ENCODE assay signal across 13 mouse cellular contexts in genomic region chr7:44427666-44428065, GRCm38 (mm10). TPM values are rescaled to one million over a fixed set of nuclear protein-coding genes. Genes with fewer than 3 reads are reported as not detected.
DNase-seq lines count a peak whose midpoint lies in the region; ATAC-seq and TF ChIP-seq lines count a peak whose summit lies in the region.
"Had no signal": no experiment of that assay in that cellular context is flagged by ENCODE, and none has a peak within 500 bp of the region (broad histone marks: within the 10 kb centered on the region; RNA-seq: fewer than 3 reads in every experiment).

No protein-coding gene starts in this region.

- no peak for DNase-seq in intestine, embryonic 14.5 days (ENCODE audit: low spot score)
- DNase-seq in embryonic facial prominence, embryonic 10.5 days (ENCODE audit: low spot score): no peak
- no peak for DNase-seq in hindbrain, embryonic 11.5 days (ENCODE audit: low spot score)
- no peak for DNase-seq in adrenal gland, adult 8-10 months
- no peak for DNase-seq in gastrocnemius, adult 8-10 months (ENCODE audit: low spot score in 2 of 2)
- DNase-seq in heart, adult 11 months: no peak
- DNase-seq: adrenal gland, adult 2 months; gastrocnemius, postnatal 14 days; kidney, postnatal 10 days had no signal

- H3K9ac ChIP-seq in intestine, embryonic 14.5 days (ENCODE audit: low read length): no peak overlapping the region
- H3K9ac ChIP-seq in intestine, postnatal 0 days (ENCODE audit: low read depth, low read length): no peak overlapping the region
- peak overlapping the region; percentile 54 for H3K9ac ChIP-seq in hindbrain, embryonic 11.5 days (ENCODE audit: low read depth, low read length)
- H3K9ac ChIP-seq in midbrain, embryonic 13.5 days (replicated peaks): peak overlapping the region; percentile 60
- H3K9ac ChIP-seq: liver, embryonic 14.5 days had no signal

- H3K27ac ChIP-seq in intestine, embryonic 14.5 days (ENCODE audit: low read depth): no peak overlapping the region
- no peak overlapping the region for H3K27ac ChIP-seq in intestine, postnatal 0 days (ENCODE audit: low read depth, low read length)
- peak overlapping the region; percentile 85; the same call in 1 of the 2 replicates for H3K27ac ChIP-seq in embryonic facial prominence, embryonic 10.5 days (replicated peaks)
- peak overlapping the region; percentile 76; the same call in 1 of the 2 replicates for H3K27ac ChIP-seq in hindbrain, embryonic 11.5 days (ENCODE audit: low read depth, low read length)
- H3K27ac ChIP-seq in midbrain, embryonic 13.5 days: peak overlapping the region; percentile 100
- H3K27ac ChIP-seq: liver, embryonic 14.5 days had no signal

- WGBS in intestine, embryonic 14.5 days: 10% methylated on average over 8 of the region's 8 CpGs
- WGBS in intestine, postnatal 0 days: 12% methylated on average over 8 of the region's 8 CpGs
- WGBS in embryonic facial prominence, embryonic 10.5 days: 5% methylated on average over 8 of the region's 8 CpGs
- WGBS in hindbrain, embryonic 11.5 days: 15% methylated on average over 7 of the region's 8 CpGs
- WGBS in midbrain, embryonic 13.5 days: 10% methylated on average over 8 of the region's 8 CpGs

- no peak for TF ChIP-seq CTCF in intestine, postnatal 0 days (IDR thresholded peaks at IDR 0.05; ENCODE audit: low read depth)

- H3K9me3 ChIP-seq in intestine, embryonic 14.5 days (ENCODE audit: control insufficient read depth, low read length): no peaks in the 10 kb centered on the region
- no peaks in the 10 kb centered on the region for H3K9me3 ChIP-seq in intestine, postnatal 0 days (ENCODE audit: control insufficient read depth)
- H3K9me3 ChIP-seq in embryonic facial prominence, embryonic 10.5 days: no peaks in the 10 kb centered on the region
- H3K9me3 ChIP-seq in hindbrain, embryonic 11.5 days (ENCODE audit: control insufficient read depth, low read length): no peaks in the 10 kb centered on the region
- no peaks in the 10 kb centered on the region for H3K9me3 ChIP-seq in midbrain, embryonic 13.5 days

- 0 out of 2 replicates have a peak, but pooled peaks cover 4% of the 10 kb centered on the region for H3K4me1 ChIP-seq in intestine, embryonic 14.5 days (replicated peaks; ENCODE audit: control insufficient read depth, insufficient read depth, low read length)
- no peaks in the 10 kb centered on the region for H3K4me1 ChIP-seq in intestine, postnatal 0 days (replicated peaks; ENCODE audit: control insufficient read depth, insufficient read depth, low read length)
- peaks cover 39% of the 10 kb centered on the region for H3K4me1 ChIP-seq in embryonic facial prominence, embryonic 10.5 days
- H3K4me1 ChIP-seq in hindbrain, embryonic 11.5 days (replicated peaks; ENCODE audit: control insufficient read depth, insufficient read depth, low read length): peaks cover 11% of the 10 kb centered on the region
- peaks cover 50% of the 10 kb centered on the region for H3K4me1 ChIP-seq in midbrain, embryonic 13.5 days (replicated peaks)

- no peaks in the 10 kb centered on the region for H3K36me3 ChIP-seq in intestine, embryonic 14.5 days (ENCODE audit: control insufficient read depth, insufficient read depth, low read length)
- no peaks in the 10 kb centered on the region for H3K36me3 ChIP-seq in intestine, postnatal 0 days (ENCODE audit: control insufficient read depth, insufficient read depth)
- no peaks in the 10 kb centered on the region for H3K36me3 ChIP-seq in embryonic facial prominence, embryonic 10.5 days (replicated peaks)
- H3K36me3 ChIP-seq in hindbrain, embryonic 11.5 days (ENCODE audit: control insufficient read depth, insufficient read depth, low read length): no peaks in the 10 kb centered on the region
- H3K36me3 ChIP-seq in midbrain, embryonic 13.5 days: no peaks in the 10 kb centered on the region

- peak overlapping the region; percentile 40 for H3K4me2 ChIP-seq in intestine, embryonic 14.5 days (ENCODE audit: low read length)
- H3K4me2 ChIP-seq in intestine, postnatal 0 days (replicated peaks; ENCODE audit: low read depth): no peak overlapping the region
- peak overlapping the region; percentile 34 for H3K4me2 ChIP-seq in hindbrain, embryonic 11.5 days (replicated peaks; ENCODE audit: low read depth, low read length)
- H3K4me2 ChIP-seq in midbrain, embryonic 13.5 days (replicated peaks): peak overlapping the region; percentile 54

- H3K4me3 ChIP-seq in intestine, embryonic 14.5 days (ENCODE audit: low read depth, low read length): peak overlapping the region; percentile 43; the same call in 1 of the 2 replicates
- no peak overlapping the region for H3K4me3 ChIP-seq in intestine, postnatal 0 days (ENCODE audit: low read depth, low read length)
- H3K4me3 ChIP-seq in embryonic facial prominence, embryonic 10.5 days: peak overlapping the region; percentile 74
- peak overlapping the region; percentile 21; the same call in 1 of the 2 replicates for H3K4me3 ChIP-seq in hindbrain, embryonic 11.5 days (ENCODE audit: low read depth, low read length)
- H3K4me3 ChIP-seq in midbrain, embryonic 13.5 days (replicated peaks): peak overlapping the region; percentile 76

- H3K27me3 ChIP-seq in intestine, embryonic 14.5 days (replicated peaks; ENCODE audit: control insufficient read depth, insufficient read depth, low read length): peaks cover 56% of the 10 kb centered on the region
- H3K27me3 ChIP-seq in intestine, postnatal 0 days (replicated peaks; ENCODE audit: control insufficient read depth, insufficient read depth, low read length): peaks cover 32% of the 10 kb centered on the region
- peaks cover 71% of the 10 kb centered on the region for H3K27me3 ChIP-seq in embryonic facial prominence, embryonic 10.5 days (replicated peaks; ENCODE audit: low read depth, poor library complexity, severe bottlenecking)
- 0 out of 2 replicates have a peak, but pooled peaks cover 4% of the 10 kb centered on the region for H3K27me3 ChIP-seq in hindbrain, embryonic 11.5 days (ENCODE audit: control insufficient read depth, insufficient read depth, low read length)
- no peaks in the 10 kb centered on the region for H3K27me3 ChIP-seq in midbrain, embryonic 13.5 days

- no peak for ATAC-seq in intestine, embryonic 14.5 days (replicated peaks; ENCODE audit: low FRiP score, low TSS enrichment, low read depth)
- ATAC-seq in intestine, postnatal 0 days: no peak
- ATAC-seq in hindbrain, embryonic 11.5 days (ENCODE audit: low FRiP score): no peak
- ATAC-seq in midbrain, embryonic 13.5 days: peak; percentile 6; the same call in 1 of the 2 replicates

RNA-seq across cellular contexts. Expression of gene Lrrc4b, which starts 1.2 kb away (rescaled TPM):
- polyA plus RNA-seq in intestine, embryonic 14.5 days (2014; fragmentation: Nextera tagmentation; extraction: Ambion mirVana): 1.3 TPM in 2 replicates
- polyA plus RNA-seq in intestine, postnatal 0 days (2015; fragmentation: Nextera tagmentation; extraction: Ambion mirVana): 0.35 and 0.54 TPM in 2 replicates
- 0.68 and 1.1 TPM in 2 replicates for polyA plus RNA-seq in embryonic facial prominence, embryonic 10.5 days (2016; fragmentation: Nextera tagmentation; extraction: Ambion mirVana)
- 9.1 and 11.4 TPM in 2 replicates for polyA plus RNA-seq in hindbrain, embryonic 11.5 days (2014; fragmentation: Nextera tagmentation; extraction: Ambion mirVana)
- polyA plus RNA-seq in midbrain, embryonic 13.5 days (2015; fragmentation: Nextera tagmentation; extraction: Ambion mirVana): 15.7 and 16.4 TPM in 2 replicates
- 10 to 100 TPM in 2 of 4 experiments, 1 to 10 TPM in 2; 6.4 to 15.4 (median 9.8) TPM for total RNA-seq in adrenal gland, adult 8-10 months (2022)
- under 1 TPM; 0.10 to 0.27 (median 0.11) TPM for total RNA-seq in gastrocnemius, adult 8-10 months (2022)
- total RNA-seq: common myeloid progenitor, adult 5-6 weeks had no signal

RNA-seq across cellular contexts. Expression of gene Aspdh, which starts 37.5 kb away (rescaled TPM):
- polyA plus RNA-seq in intestine, embryonic 14.5 days (2014; fragmentation: Nextera tagmentation; extraction: Ambion mirVana): 0.65 TPM in 1 of 2 replicates, not detected in the other
- 1.5 and 1.7 TPM in 2 replicates for polyA plus RNA-seq in intestine, postnatal 0 days (2015; fragmentation: Nextera tagmentation; extraction: Ambion mirVana)
- 0.64 TPM in 1 of 2 replicates, not detected in the other for polyA plus RNA-seq in embryonic facial prominence, embryonic 10.5 days (2016; fragmentation: Nextera tagmentation; extraction: Ambion mirVana)
- 1.2 and 2.1 TPM in 2 replicates for polyA plus RNA-seq in hindbrain, embryonic 11.5 days (2014; fragmentation: Nextera tagmentation; extraction: Ambion mirVana)
- polyA plus RNA-seq in midbrain, embryonic 13.5 days (2015; fragmentation: Nextera tagmentation; extraction: Ambion mirVana): 8.6 and 10.8 TPM in 2 replicates
- total RNA-seq in adrenal gland, adult 8-10 months (2022): 1 to 10 TPM in 3 of 4 experiments, under 1 TPM in 1; 0.73 to 2.0 (median 1.4) TPM
- total RNA-seq in gastrocnemius, adult 8-10 months (2022): under 1 TPM in 1 of 4 experiments, not detected in 3; 0.29 TPM
- total RNA-seq: common myeloid progenitor, adult 5-6 weeks; gastrocnemius, postnatal 14 days had no signal

RNA-seq across cellular contexts. Expression of gene Josd2, which starts 40.1 kb away (rescaled TPM):
- polyA plus RNA-seq in intestine, embryonic 14.5 days (2014; fragmentation: Nextera tagmentation; extraction: Ambion mirVana): 72.1 and 77.0 TPM in 2 replicates
- 28.6 and 30.3 TPM in 2 replicates for polyA plus RNA-seq in intestine, postnatal 0 days (2015; fragmentation: Nextera tagmentation; extraction: Ambion mirVana)
- polyA plus RNA-seq in embryonic facial prominence, embryonic 10.5 days (2016; fragmentation: Nextera tagmentation; extraction: Ambion mirVana): 80.3 and 85.1 TPM in 2 replicates
- polyA plus RNA-seq in hindbrain, embryonic 11.5 days (2014; fragmentation: Nextera tagmentation; extraction: Ambion mirVana): 57.3 and 59.1 TPM in 2 replicates
- 41.6 and 44.8 TPM in 2 replicates for polyA plus RNA-seq in midbrain, embryonic 13.5 days (2015; fragmentation: Nextera tagmentation; extraction: Ambion mirVana)
- total RNA-seq in adrenal gland, adult 8-10 months (2022): 10 to 100 TPM; 43.7 to 56.5 (median 46.9) TPM
- 10 to 100 TPM; 48.9 to 66.1 (median 56.3) TPM for total RNA-seq in gastrocnemius, adult 8-10 months (2022)

RNA-seq across cellular contexts. Expression of gene 1700008O03Rik, which starts 42.0 kb away (rescaled TPM):
- polyA plus RNA-seq in intestine, embryonic 14.5 days (2014; fragmentation: Nextera tagmentation; extraction: Ambion mirVana): 1.5 and 1.6 TPM in 2 replicates
- polyA plus RNA-seq in intestine, postnatal 0 days (2015; fragmentation: Nextera tagmentation; extraction: Ambion mirVana): 0.51 and 0.60 TPM in 2 replicates
- 1.1 and 1.9 TPM in 2 replicates for polyA plus RNA-seq in embryonic facial prominence, embryonic 10.5 days (2016; fragmentation: Nextera tagmentation; extraction: Ambion mirVana)
- 1.3 and 1.4 TPM in 2 replicates for polyA plus RNA-seq in hindbrain, embryonic 11.5 days (2014; fragmentation: Nextera tagmentation; extraction: Ambion mirVana)
- 0.70 and 1.4 TPM in 2 replicates for polyA plus RNA-seq in midbrain, embryonic 13.5 days (2015; fragmentation: Nextera tagmentation; extraction: Ambion mirVana)
- total RNA-seq in adrenal gland, adult 8-10 months (2022): 1 to 10 TPM in 3 of 4 experiments, under 1 TPM in 1; 0.73 to 2.2 (median 1.4) TPM
- total RNA-seq in gastrocnemius, adult 8-10 months (2022): not detected
- total RNA-seq: gastrocnemius, postnatal 14 days had no signal

RNA-seq across cellular contexts. Expression of gene Syt3, which starts 43.8 kb away (rescaled TPM):
- polyA plus RNA-seq in intestine, embryonic 14.5 days (2014; fragmentation: Nextera tagmentation; extraction: Ambion mirVana): 1.6 and 1.7 TPM in 2 replicates
- 0.55 and 0.58 TPM in 2 replicates for polyA plus RNA-seq in intestine, postnatal 0 days (2015; fragmentation: Nextera tagmentation; extraction: Ambion mirVana)
- 1.8 and 2.4 TPM in 2 replicates for polyA plus RNA-seq in embryonic facial prominence, embryonic 10.5 days (2016; fragmentation: Nextera tagmentation; extraction: Ambion mirVana)
- polyA plus RNA-seq in hindbrain, embryonic 11.5 days (2014; fragmentation: Nextera tagmentation; extraction: Ambion mirVana): 2.4 and 3.5 TPM in 2 replicates
- 16.9 and 17.6 TPM in 2 replicates for polyA plus RNA-seq in midbrain, embryonic 13.5 days (2015; fragmentation: Nextera tagmentation; extraction: Ambion mirVana)
- total RNA-seq in adrenal gland, adult 8-10 months (2022): 10 to 100 TPM in 1 of 4 experiments, 1 to 10 TPM in 3; 4.9 to 11.1 (median 7.6) TPM
- total RNA-seq in gastrocnemius, adult 8-10 months (2022): 1 to 10 TPM; 3.2 to 7.0 (median 5.2) TPM

Comparison
In these comparisons a context has a peak if more than half of its experiments do, and no peak if none do; other contexts are left out.
1. H3K27ac ChIP-seq: peak in embryonic facial prominence, embryonic 10.5 days (single experiment), hindbrain, embryonic 11.5 days (single experiment) and midbrain, embryonic 13.5 days (single experiment); none in intestine, embryonic 14.5 days (single experiment) and intestine, postnatal 0 days (single experiment).
2. H3K9ac ChIP-seq: peak in hindbrain, embryonic 11.5 days (single experiment) and midbrain, embryonic 13.5 days (single experiment); none in intestine, embryonic 14.5 days (single experiment) and intestine, postnatal 0 days (single experiment).